Mouse (Mus musculus): ENCODE data around the gene Nat10. TPM values are rescaled to one million over a fixed set of nuclear protein-coding genes. Genes with fewer than 3 reads are reported as not detected.
A peak's percentile ranks its signal among the peaks of the same experiment; 100 is the strongest.

Gene Nat10
- polyA plus RNA-seq, 1 experiment, result 35.5 TPM

DNA sequence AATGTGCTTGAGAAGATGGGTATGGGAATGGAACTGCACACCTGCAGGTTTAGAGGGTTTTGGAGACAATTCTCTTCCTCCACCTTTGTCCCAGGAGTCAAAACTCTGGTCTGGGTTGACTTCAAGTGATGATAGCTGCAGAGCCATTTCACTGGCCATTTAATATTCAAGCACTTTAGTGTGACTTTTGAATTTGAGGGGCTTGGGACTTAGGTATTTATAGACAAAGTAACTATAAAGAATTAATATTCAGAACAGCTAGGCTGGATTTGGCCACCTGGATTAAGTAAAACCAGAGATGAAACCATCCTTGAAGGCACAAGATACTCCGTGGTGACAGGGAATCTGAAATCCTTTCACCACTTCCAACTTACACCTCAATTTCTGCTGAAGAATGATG, 1.4 kb upstream of the Nat10 start:
- WGBS, result 80% methylated on average over 1 of the region's 1 CpGs
- no peak for TF ChIP-seq CTCF (IDR thresholded peaks at IDR 0.05; ENCODE audit: extremely low read depth, insufficient read depth, insufficient read length, insufficient replicate concordance)
- TF ChIP-seq POLR2A (IDR thresholded peaks at IDR 0.05; ENCODE audit: low read depth, low read length), result no peak
- H3K36me3 ChIP-seq (ENCODE audit: control insufficient read depth, insufficient read depth, low read length), result peaks cover 11% of the 10 kb centered on the region
- peaks cover 2% of the 10 kb centered on the region for H3K4me1 ChIP-seq (ENCODE audit: control insufficient read depth, insufficient read depth, insufficient read length)
- DNase-seq (ENCODE audit: low read depth in 1 of 2, low spot score in 2 of 2), result no peak
- no peaks in the 10 kb centered on the region for H3K27me3 ChIP-seq (ENCODE audit: control insufficient read depth, insufficient read depth, low read length)
- no peak overlapping the region for H3K4me3 ChIP-seq (ENCODE audit: extremely low read depth, insufficient read depth, insufficient read length)
- H3K27ac ChIP-seq (ENCODE audit: insufficient read depth, low read length), result no peak overlapping the region

DNA sequence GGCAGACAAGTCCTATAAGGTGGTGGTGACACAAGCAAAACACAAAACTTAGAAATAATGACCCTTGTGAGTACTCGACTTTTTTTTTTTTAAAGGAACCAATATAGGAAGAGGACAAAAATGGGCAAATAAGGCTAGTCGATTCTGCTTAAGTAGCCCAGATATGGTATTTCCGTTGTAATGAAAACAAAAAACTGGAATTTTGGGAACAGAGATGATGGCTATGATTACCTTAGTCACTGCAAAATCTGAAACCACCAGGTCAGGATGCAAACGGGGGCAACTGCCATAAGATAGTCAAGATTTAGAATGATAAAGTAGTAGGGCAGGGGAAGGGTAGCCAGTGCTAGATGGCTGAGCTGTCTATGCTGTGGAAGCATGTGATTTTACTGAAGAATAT, 923 bp upstream of the Nat10 start:
- H3K27me3 ChIP-seq (ENCODE audit: control insufficient read depth, insufficient read depth, low read length), result no peaks in the 10 kb centered on the region
- no peak overlapping the region for H3K27ac ChIP-seq (ENCODE audit: insufficient read depth, low read length)
- TF ChIP-seq POLR2A (IDR thresholded peaks at IDR 0.05; ENCODE audit: low read depth, low read length) (no peak), CTCF (IDR thresholded peaks at IDR 0.05; ENCODE audit: extremely low read depth, insufficient read depth, insufficient read length, insufficient replicate concordance) (no peak)
- peaks cover 10% of the 10 kb centered on the region for H3K36me3 ChIP-seq (ENCODE audit: control insufficient read depth, insufficient read depth, low read length)
- no peak overlapping the region for H3K4me3 ChIP-seq (ENCODE audit: extremely low read depth, insufficient read depth, insufficient read length)
- no peak for DNase-seq (ENCODE audit: low read depth in 1 of 2, low spot score in 2 of 2)
- peaks cover 2% of the 10 kb centered on the region for H3K4me1 ChIP-seq (ENCODE audit: control insufficient read depth, insufficient read depth, insufficient read length)
- WGBS, result 33% methylated on average over 4 of the region's 4 CpGs

DNA sequence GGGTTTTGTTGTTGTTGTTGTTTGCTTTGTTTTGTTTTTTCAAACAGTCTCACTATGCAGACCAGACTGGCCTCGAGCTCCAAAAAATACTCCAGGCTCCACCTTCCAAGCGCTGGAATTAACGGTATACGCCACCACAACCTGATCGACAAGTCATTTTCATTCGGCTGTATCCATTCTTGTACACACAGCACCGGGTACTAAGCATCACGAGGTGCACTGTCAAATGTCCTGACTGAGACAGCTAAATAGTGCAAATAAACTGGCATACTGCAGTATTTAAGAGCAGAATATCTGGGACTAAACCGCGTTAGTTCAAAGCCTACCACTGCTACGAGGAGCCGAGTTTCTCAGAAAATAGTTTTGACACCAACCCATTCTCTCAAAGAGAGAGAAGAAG, 649 bp downstream of the Nat10 start:
- no peak for TF ChIP-seq POLR2A (IDR thresholded peaks at IDR 0.05; ENCODE audit: low read depth, low read length)
- no peak for TF ChIP-seq CTCF (IDR thresholded peaks at IDR 0.05; ENCODE audit: extremely low read depth, insufficient read depth, insufficient read length, insufficient replicate concordance)
- no peaks in the 10 kb centered on the region for H3K27me3 ChIP-seq (ENCODE audit: control insufficient read depth, insufficient read depth, low read length)
- H3K27ac ChIP-seq (ENCODE audit: insufficient read depth, low read length), result peak overlapping the region; percentile 54; the same call in 1 of the 2 replicates
- H3K4me3 ChIP-seq (ENCODE audit: extremely low read depth, insufficient read depth, insufficient read length), result peak overlapping the region; percentile 93
- H3K36me3 ChIP-seq (ENCODE audit: control insufficient read depth, insufficient read depth, low read length), result peaks cover 6% of the 10 kb centered on the region
- H3K4me1 ChIP-seq (ENCODE audit: control insufficient read depth, insufficient read depth, insufficient read length), result peaks cover 2% of the 10 kb centered on the region
- under 1% methylated on average over 12 of the region's 12 CpGs for WGBS
- DNase-seq (ENCODE audit: low read depth in 1 of 2, low spot score in 2 of 2), result no peak

DNA sequence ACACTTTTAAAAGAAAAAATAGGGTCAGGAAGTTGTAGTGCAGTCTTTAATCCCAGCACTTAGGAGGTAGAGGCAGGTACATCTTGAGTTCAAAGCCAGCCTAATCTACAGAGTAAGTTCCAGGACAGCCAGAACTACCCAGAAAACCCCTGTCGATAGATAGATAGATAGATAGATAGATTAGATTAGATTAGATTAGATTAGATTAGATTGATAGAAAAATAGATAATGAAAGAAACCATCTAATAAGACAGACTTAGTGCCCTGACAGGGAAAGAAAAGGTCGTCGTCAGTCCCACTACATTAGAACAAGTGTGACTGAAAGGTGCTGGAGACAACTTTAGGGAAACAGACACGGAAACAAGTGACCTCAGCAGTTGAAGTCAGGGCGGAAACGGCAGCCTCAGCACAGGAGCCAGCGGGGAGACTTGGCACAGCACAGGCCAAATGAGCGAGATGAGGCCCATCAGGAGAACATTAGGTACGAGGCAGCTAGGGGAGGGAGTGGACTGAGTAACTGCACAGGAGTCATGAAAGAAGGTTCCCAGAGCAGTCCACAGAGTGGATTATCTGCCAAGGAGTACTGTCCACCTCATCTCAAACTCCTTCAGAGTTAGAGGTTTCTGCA, 5.5 kb downstream of the Nat10 start:
- no peak overlapping the region for H3K4me3 ChIP-seq (ENCODE audit: extremely low read depth, insufficient read depth, insufficient read length)
- no peak for DNase-seq (ENCODE audit: low read depth in 1 of 2, low spot score in 2 of 2)
- no peak overlapping the region for H3K27ac ChIP-seq (ENCODE audit: insufficient read depth, low read length)
- WGBS, result 92% methylated on average over 9 of the region's 9 CpGs
- peaks cover 2% of the 10 kb centered on the region for H3K4me1 ChIP-seq (ENCODE audit: control insufficient read depth, insufficient read depth, insufficient read length)
- H3K36me3 ChIP-seq (ENCODE audit: control insufficient read depth, insufficient read depth, low read length), result peaks cover 30% of the 10 kb centered on the region
- no peaks in the 10 kb centered on the region for H3K27me3 ChIP-seq (ENCODE audit: control insufficient read depth, insufficient read depth, low read length)
- no peak for TF ChIP-seq POLR2A (IDR thresholded peaks at IDR 0.05; ENCODE audit: low read depth, low read length)
- no peak for TF ChIP-seq CTCF (IDR thresholded peaks at IDR 0.05; ENCODE audit: extremely low read depth, insufficient read depth, insufficient read length, insufficient replicate concordance)

DNA sequence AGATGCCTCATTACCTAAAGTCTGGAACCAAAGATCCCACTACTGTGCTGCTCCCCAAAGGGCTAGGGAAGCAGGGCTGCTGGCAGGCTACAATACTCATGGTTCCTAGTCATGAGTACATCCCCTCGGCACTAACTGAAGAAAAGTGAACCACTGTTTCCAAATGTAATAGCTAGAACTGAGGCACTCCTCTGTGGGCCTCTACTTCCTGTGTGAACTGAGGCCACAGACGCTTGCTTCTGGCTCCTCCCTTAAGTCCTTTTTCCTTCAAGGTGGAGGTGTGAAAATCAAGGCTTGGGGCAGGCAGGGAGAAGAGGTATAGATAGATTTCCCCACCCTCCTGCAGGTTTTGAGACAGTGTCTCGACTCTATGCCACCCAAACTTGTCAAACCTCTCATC, 6.5 kb downstream of the Nat10 start:
- WGBS, result 66% methylated on average over 3 of the region's 3 CpGs
- Histone ChIP-seq H3K4me3 (ENCODE audit: extremely low read depth, insufficient read depth, insufficient read length) (no peak overlapping the region), H3K27me3 (ENCODE audit: control insufficient read depth, insufficient read depth, low read length) (no peaks in the 10 kb centered on the region), H3K36me3 (ENCODE audit: control insufficient read depth, insufficient read depth, low read length) (peaks cover 31% of the 10 kb centered on the region), H3K4me1 (ENCODE audit: control insufficient read depth, insufficient read depth, insufficient read length) (no peaks in the 10 kb centered on the region), H3K27ac (ENCODE audit: insufficient read depth, low read length) (no peak overlapping the region; the same call in 1 of the 2 replicates)
- DNase-seq (ENCODE audit: low read depth in 1 of 2, low spot score in 2 of 2), result no peak
- TF ChIP-seq POLR2A (IDR thresholded peaks at IDR 0.05; ENCODE audit: low read depth, low read length) (no peak), CTCF (IDR thresholded peaks at IDR 0.05; ENCODE audit: extremely low read depth, insufficient read depth, insufficient read length, insufficient replicate concordance) (no peak)

DNA sequence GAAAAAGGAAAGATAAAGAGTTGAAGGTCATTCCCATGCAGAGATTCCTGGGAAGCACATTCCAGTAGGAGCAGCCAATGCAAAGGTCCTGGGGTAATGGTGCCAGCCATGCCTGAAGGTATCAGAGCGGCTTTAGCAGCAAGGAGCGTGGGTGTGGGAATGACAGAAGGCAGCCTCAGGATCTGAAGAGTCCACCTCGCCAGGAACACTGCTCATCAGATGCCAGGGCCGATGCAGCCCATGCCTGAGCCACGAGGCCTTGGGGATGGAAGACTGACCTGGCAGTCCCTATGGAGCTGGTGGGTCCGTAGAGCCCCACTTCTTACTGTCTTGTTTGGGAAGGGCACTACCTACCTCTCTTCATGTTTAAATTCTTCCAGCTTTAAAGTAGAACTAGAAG, 9.3 kb downstream of the Nat10 start:
- H3K27me3 ChIP-seq (ENCODE audit: control insufficient read depth, insufficient read depth, low read length), result no peaks in the 10 kb centered on the region
- H3K27ac ChIP-seq (ENCODE audit: insufficient read depth, low read length), result no peak overlapping the region
- H3K36me3 ChIP-seq (ENCODE audit: control insufficient read depth, insufficient read depth, low read length), result peaks cover 36% of the 10 kb centered on the region
- TF ChIP-seq POLR2A (IDR thresholded peaks at IDR 0.05; ENCODE audit: low read depth, low read length) (no peak), CTCF (IDR thresholded peaks at IDR 0.05; ENCODE audit: extremely low read depth, insufficient read depth, insufficient read length, insufficient replicate concordance) (no peak)
- WGBS, result 97% methylated on average over 6 of the region's 6 CpGs
- DNase-seq (ENCODE audit: low read depth in 1 of 2, low spot score in 2 of 2), result no peak
- H3K4me1 ChIP-seq (ENCODE audit: control insufficient read depth, insufficient read depth, insufficient read length), result no peaks in the 10 kb centered on the region
- no peak overlapping the region for H3K4me3 ChIP-seq (ENCODE audit: extremely low read depth, insufficient read depth, insufficient read length)

DNA sequence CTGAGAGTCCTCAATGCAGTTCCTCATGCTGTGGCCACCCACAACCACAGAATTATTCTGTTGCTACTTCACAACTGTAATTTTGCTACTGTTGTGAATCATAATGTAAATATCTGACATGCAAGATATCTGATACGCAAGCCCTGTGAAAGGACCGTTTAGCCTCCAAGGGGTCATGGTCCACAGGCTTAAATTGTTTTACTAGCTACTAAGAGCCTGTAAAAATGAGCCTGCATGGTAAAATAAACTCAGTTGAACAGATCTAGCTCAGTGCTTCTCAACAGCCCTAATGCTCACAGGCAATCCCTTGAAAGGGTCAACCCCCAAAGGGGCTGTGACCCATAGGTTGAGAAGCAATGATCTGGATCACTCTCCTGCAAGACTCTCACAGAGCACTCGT, 12.0 kb downstream of the Nat10 start:
- DNase-seq (ENCODE audit: low read depth in 1 of 2, low spot score in 2 of 2), result no peak
- H3K27me3 ChIP-seq (ENCODE audit: control insufficient read depth, insufficient read depth, low read length), result no peaks in the 10 kb centered on the region
- peaks cover 26% of the 10 kb centered on the region for H3K36me3 ChIP-seq (ENCODE audit: control insufficient read depth, insufficient read depth, low read length)
- no peaks in the 10 kb centered on the region for H3K4me1 ChIP-seq (ENCODE audit: control insufficient read depth, insufficient read depth, insufficient read length)
- TF ChIP-seq CTCF (IDR thresholded peaks at IDR 0.05; ENCODE audit: extremely low read depth, insufficient read depth, insufficient read length, insufficient replicate concordance) (no peak), POLR2A (IDR thresholded peaks at IDR 0.05; ENCODE audit: low read depth, low read length) (no peak)
- 95% methylated on average over 3 of the region's 3 CpGs for WGBS
- H3K27ac ChIP-seq (ENCODE audit: insufficient read depth, low read length), result no peak overlapping the region
- no peak overlapping the region for H3K4me3 ChIP-seq (ENCODE audit: extremely low read depth, insufficient read depth, insufficient read length)

Data from spleen, adult 2 months (tissue).